Mouse (Mus musculus): ENCODE measurements around the gene Cyp2d40. TPM values are rescaled to one million over a fixed set of nuclear protein-coding genes. Genes with fewer than 3 reads are reported as not detected.

The Cyp2d40 gene
- not detected in 2 replicates for polyA plus RNA-seq (2011; ENCODE audit: insufficient read depth, insufficient read length, low replicate concordance, missing spikeins)

DNA sequence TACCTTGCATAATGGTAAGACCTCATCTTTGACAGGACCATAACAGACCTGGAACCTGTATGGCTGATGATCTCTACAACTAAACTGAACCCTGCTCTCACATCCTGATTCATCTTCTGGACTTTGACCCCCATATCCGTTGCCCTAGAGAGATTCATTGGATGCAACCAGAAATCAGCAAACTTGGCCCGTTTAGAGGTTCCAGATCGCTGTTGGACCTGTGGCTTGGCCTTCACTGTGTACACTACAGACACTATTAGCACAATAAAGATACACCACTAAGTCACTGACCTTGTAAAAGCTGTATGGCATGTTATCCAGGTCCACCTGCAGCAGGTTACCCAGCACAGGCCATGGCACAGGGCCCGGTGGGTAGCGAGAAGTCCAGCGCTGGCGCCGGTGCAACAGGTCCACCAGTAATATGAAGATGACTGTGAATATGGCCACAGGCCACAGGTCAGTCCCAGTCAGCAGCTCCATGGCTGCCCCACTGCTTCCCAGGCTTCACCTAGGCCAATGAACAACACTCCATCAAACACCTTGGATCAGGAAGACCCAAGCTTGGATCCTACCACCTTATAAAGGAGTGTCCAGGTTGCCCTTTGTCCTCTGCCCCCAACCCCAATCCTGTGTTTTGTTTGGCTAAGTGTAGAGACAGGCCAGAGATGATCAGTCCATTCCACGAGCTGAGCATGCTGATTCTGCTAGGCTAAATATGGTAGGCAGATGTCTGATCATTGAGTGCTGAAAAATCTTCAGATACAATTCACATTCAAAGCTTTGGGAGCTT is at the start of gene Cyp2d40:
Gene Cyp2d40 (minus strand): TSS at position 553 of the 790 bp plus-strand sequence.
- WGBS, result 89% methylated on average over 9 of the region's 9 CpGs
- TF ChIP-seq POLR2A (IDR thresholded peaks at IDR 0.05; ENCODE audit: borderline replicate concordance, control insufficient read depth, low read depth, low read length), result no peak
- no peak for TF ChIP-seq CTCF (IDR thresholded peaks at IDR 0.05; ENCODE audit: control insufficient read depth, insufficient read depth, low read length)
- H3K27ac ChIP-seq (ENCODE audit: control insufficient read depth, insufficient read depth, low read depth, low read length, poor library complexity), result no peak within 1 kb of the TSS
- no peaks in the 10 kb centered on the region; the same call in 1 of the 2 replicates for H3K4me1 ChIP-seq (ENCODE audit: control insufficient read depth, insufficient read depth, low read length)
- no peak within 1 kb of the TSS for H3K4me3 ChIP-seq (replicated peaks; ENCODE audit: control insufficient read depth, low read depth, low read length)

GRCm38 (mm10) chr15:82810556-82810955 is 46.6 kb upstream of the Cyp2d40 start:
- H3K4me1 ChIP-seq (ENCODE audit: control insufficient read depth, insufficient read depth, low read length), result no peaks in the 10 kb centered on the region
- 63% methylated on average over 1 of the region's 1 CpGs for WGBS
- no peak overlapping the region for H3K27ac ChIP-seq (ENCODE audit: control insufficient read depth, insufficient read depth, low read depth, low read length, poor library complexity)
- no peak overlapping the region for H3K4me3 ChIP-seq (replicated peaks; ENCODE audit: control insufficient read depth, low read depth, low read length)
- TF ChIP-seq POLR2A (IDR thresholded peaks at IDR 0.05; ENCODE audit: borderline replicate concordance, control insufficient read depth, low read depth, low read length) (no peak), CTCF (IDR thresholded peaks at IDR 0.05; ENCODE audit: control insufficient read depth, insufficient read depth, low read length) (no peak)

DNA sequence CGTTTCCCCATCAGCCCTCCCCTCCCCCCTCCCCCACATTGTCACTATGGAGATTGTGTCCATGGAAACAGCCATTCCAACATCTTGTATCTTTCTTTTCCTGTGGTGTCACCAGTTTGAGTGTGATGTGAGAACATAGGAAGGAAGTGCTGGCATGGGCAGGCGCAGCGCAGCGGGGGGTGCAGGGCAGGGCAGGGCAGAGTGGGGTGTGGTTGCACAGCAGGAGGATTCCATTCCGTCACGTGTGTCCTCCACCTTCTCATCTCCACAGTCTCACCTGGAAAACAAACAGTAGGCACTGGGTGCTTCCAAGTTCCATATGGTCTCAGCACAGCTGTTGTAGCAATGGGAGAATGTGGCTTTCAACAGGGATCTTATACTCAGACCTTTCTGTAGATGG is 45.5 kb upstream of the Cyp2d40 start:
- no peak overlapping the region for H3K27ac ChIP-seq (ENCODE audit: control insufficient read depth, insufficient read depth, low read depth, low read length, poor library complexity)
- H3K4me3 ChIP-seq (replicated peaks; ENCODE audit: control insufficient read depth, low read depth, low read length), result no peak overlapping the region
- 60% methylated on average over 6 of the region's 6 CpGs for WGBS
- TF ChIP-seq POLR2A (IDR thresholded peaks at IDR 0.05; ENCODE audit: borderline replicate concordance, control insufficient read depth, low read depth, low read length) (no peak), CTCF (IDR thresholded peaks at IDR 0.05; ENCODE audit: control insufficient read depth, insufficient read depth, low read length) (no peak)
- no peaks in the 10 kb centered on the region for H3K4me1 ChIP-seq (ENCODE audit: control insufficient read depth, insufficient read depth, low read length)

DNA sequence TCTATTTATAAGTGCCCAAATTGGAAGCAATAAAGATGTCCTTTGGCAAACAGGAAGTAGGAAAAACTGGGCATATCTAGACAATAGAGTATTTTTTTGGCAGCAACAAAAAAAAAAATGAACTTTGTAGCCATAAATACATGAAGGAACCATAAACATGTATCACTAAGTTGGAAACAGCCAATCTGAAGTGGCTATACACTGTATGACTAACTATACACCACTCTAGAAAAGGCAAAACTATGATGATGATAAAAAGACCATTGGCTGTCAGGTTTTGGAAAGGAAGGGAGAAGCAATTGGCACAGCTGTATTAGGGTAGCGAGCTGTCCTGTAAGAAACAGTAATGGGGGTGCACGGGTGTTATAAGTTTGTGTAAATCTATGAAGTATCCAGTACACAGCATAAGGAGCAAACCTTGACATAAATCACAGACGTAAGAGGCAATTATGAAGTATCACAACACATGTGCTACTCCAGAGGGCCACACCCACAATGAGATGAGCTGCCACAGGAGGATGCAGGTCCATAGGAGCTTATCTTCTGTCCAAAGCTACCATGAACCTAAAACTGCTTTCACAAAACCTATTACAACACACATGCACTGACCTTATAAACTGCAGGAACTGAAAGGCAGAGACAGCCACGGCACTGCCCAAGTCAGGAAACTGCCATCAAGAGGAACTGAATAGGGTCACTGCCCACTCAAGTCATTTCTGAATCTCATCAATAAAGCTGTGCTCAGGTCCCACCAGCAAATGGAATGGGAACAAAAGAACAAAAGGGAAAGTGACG is 43.2 kb upstream of the Cyp2d40 start:
- H3K4me3 ChIP-seq (replicated peaks; ENCODE audit: control insufficient read depth, low read depth, low read length), result no peak overlapping the region
- no peak for TF ChIP-seq POLR2A (IDR thresholded peaks at IDR 0.05; ENCODE audit: borderline replicate concordance, control insufficient read depth, low read depth, low read length)
- no peak for TF ChIP-seq CTCF (IDR thresholded peaks at IDR 0.05; ENCODE audit: control insufficient read depth, insufficient read depth, low read length)
- no peak overlapping the region for H3K27ac ChIP-seq (ENCODE audit: control insufficient read depth, insufficient read depth, low read depth, low read length, poor library complexity)
- WGBS, result 64% methylated on average over 5 of the region's 5 CpGs
- no peaks in the 10 kb centered on the region for H3K4me1 ChIP-seq (ENCODE audit: control insufficient read depth, insufficient read depth, low read length)

GRCm38 (mm10) chr15:82804708-82805639 is 41.0 kb upstream of the Cyp2d40 start:
- WGBS, result 68% methylated on average over 5 of the region's 5 CpGs
- Histone ChIP-seq H3K4me1 (ENCODE audit: control insufficient read depth, insufficient read depth, low read length) (no peaks in the 10 kb centered on the region), H3K4me3 (replicated peaks; ENCODE audit: control insufficient read depth, low read depth, low read length) (no peak overlapping the region)

DNA sequence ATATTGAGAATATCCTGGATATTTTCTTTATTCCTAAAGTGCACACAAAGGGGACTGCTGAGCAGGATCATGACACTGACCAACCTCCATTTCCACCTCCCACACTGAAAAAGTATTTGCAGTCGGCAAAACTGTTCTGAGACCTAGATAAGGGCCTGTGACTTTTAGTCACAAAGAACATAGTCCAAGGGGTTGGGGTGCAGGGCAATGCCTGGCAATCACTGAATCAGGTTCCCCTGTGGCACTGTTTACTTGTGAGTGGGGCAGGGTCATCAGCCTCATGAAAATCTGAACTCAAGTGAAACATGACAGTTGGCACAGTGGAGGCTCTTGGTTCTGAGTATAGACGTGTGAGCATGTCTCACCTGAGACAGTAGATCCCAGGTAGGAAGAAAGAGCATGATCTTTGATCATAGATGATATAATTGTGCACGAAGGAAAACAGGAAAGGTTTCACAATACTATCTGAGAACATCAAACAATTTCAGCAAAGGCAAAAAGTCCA is 32.0 kb upstream of the Cyp2d40 start:
- no peak overlapping the region for H3K27ac ChIP-seq (ENCODE audit: control insufficient read depth, insufficient read depth, low read depth, low read length, poor library complexity)
- H3K4me3 ChIP-seq (replicated peaks; ENCODE audit: control insufficient read depth, low read depth, low read length), result no peak overlapping the region
- TF ChIP-seq CTCF (IDR thresholded peaks at IDR 0.05; ENCODE audit: control insufficient read depth, insufficient read depth, low read length) (no peak), POLR2A (IDR thresholded peaks at IDR 0.05; ENCODE audit: borderline replicate concordance, control insufficient read depth, low read depth, low read length) (no peak)
- 75% methylated on average over 3 of the region's 3 CpGs for WGBS
- no peaks in the 10 kb centered on the region for H3K4me1 ChIP-seq (ENCODE audit: control insufficient read depth, insufficient read depth, low read length)

More at GRCm38 (mm10) chr15:82804708-82805639, 41.0 kb upstream of the Cyp2d40 start:
- TF ChIP-seq POLR2A (IDR thresholded peaks at IDR 0.05; ENCODE audit: borderline replicate concordance, control insufficient read depth, low read depth, low read length), result no peak
- peak; percentile 83 for TF ChIP-seq CTCF (IDR thresholded peaks at IDR 0.05; ENCODE audit: control insufficient read depth, insufficient read depth, low read length)
- H3K27ac ChIP-seq (ENCODE audit: control insufficient read depth, insufficient read depth, low read depth, low read length, poor library complexity), result no peak overlapping the region

DNA sequence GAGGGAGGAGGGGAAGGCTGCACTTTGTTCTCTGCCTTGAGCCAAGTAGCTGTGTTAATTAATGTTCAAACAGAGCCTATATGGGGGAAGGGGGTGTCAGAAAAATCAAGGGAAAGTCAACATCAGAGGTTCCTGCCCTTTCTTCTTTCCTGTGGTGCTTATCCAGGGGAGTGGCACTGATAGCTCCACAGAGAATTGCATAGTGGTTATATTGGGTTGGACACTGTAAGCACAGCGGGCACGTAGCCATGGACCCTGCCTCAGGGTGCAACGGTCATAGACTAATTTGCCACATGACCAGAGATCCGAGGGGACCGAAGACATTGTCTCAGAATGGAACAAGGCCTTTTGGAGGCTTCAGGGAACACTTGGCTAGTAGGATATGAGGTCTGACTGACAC is 30.3 kb upstream of the Cyp2d40 start, which contains the start of gene Cyp2d26:
Gene Cyp2d26 (minus strand): TSS at position 18 of the 400 bp plus-strand sequence.
- Histone ChIP-seq H3K27ac (ENCODE audit: control insufficient read depth, insufficient read depth, low read depth, low read length, poor library complexity) (no peak within 1 kb of the TSS), H3K4me3 (replicated peaks; ENCODE audit: control insufficient read depth, low read depth, low read length) (no peak within 1 kb of the TSS)
- 81% methylated on average over 5 of the region's 5 CpGs for WGBS

More for the DNA sequence above, 30.3 kb upstream of the Cyp2d40 start, which contains the start of gene Cyp2d26:
- TF ChIP-seq POLR2A (IDR thresholded peaks at IDR 0.05; ENCODE audit: borderline replicate concordance, control insufficient read depth, low read depth, low read length) (no peak), CTCF (IDR thresholded peaks at IDR 0.05; ENCODE audit: control insufficient read depth, insufficient read depth, low read length) (no peak)
- H3K4me1 ChIP-seq (ENCODE audit: control insufficient read depth, insufficient read depth, low read length), result no peaks in the 10 kb centered on the region

Measured in bone marrow, adult 2 months (tissue).